Comparison of ENCODE assay signal across 9 mouse cellular contexts in the genomic region with DNA sequence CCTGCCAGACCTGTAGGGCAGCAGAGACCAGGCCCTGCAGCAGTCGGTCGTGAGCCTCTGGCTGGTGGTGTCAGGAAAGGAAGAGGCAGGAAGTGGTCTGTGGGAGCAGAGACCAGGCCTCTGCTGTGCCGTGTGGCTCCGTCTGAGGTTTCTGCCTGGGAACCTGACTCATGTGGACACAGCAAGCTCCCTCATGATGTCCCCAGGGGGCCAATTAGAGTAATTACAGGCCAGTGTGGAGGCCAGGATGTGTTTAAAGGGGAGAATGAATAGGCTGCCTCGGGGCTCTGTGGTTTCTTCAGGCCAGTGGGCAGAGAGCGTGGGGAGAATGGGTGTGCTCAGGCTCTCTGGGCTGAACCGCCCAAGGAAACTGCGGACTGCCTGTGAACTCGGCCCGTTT.
A peak's percentile ranks its signal among the peaks of the same experiment; 100 is the strongest.
DNase-seq lines count a peak whose midpoint lies in the region; ATAC-seq and TF ChIP-seq lines count a peak whose summit lies in the region.
"Had no signal": no experiment of that assay in that cellular context is flagged by ENCODE, and none has a peak within 500 bp of the region (broad histone marks: within the 10 kb centered on the region; RNA-seq: fewer than 3 reads in every experiment).

No protein-coding gene starts in this region.

- whole genome bisulfite sequencing in midbrain, embryonic 10.5 days = 63% methylated on average over 10 of the region's 10 CpGs
- 55% methylated on average over 10 of the region's 10 CpGs for WGBS in midbrain, embryonic 11.5 days
- 18% methylated on average over 10 of the region's 10 CpGs for WGBS in limb, embryonic 13.5 days
- WGBS in kidney, embryonic 15.5 days = 31% methylated on average over 10 of the region's 10 CpGs

- DNase-seq in midbrain, embryonic 10.5 days (ENCODE audit: low spot score) = no peak
- no peak for DNase-seq in midbrain, embryonic 11.5 days (ENCODE audit: low spot score, missing footprints)
- peak; percentile 68 for DNase-seq in brain, embryonic 14.5 days (ENCODE audit: low read depth)
- peak; percentile 47 for DNase-seq in thymus, postnatal 4 days
- no peak for DNase-seq in adrenal gland, adult 18-20 months (ENCODE audit: low spot score in 2 of 2)
- DNase-seq: heart, adult 18-20 months; lung, postnatal 36 days had no signal

- H3K9ac ChIP-seq in midbrain, embryonic 11.5 days (ENCODE audit: low read length) = no peak overlapping the region
- no peak overlapping the region for H3K9ac ChIP-seq in limb, embryonic 13.5 days
- no peak overlapping the region for H3K9ac ChIP-seq in kidney, embryonic 15.5 days

- H3K4me1 ChIP-seq in midbrain, embryonic 10.5 days = peaks cover 34% of the 10 kb centered on the region
- H3K4me1 ChIP-seq in midbrain, embryonic 11.5 days (ENCODE audit: control insufficient read depth, insufficient read depth, low read length) = peaks cover 6% of the 10 kb centered on the region
- H3K4me1 ChIP-seq in limb, embryonic 13.5 days = peaks cover 40% of the 10 kb centered on the region
- H3K4me1 ChIP-seq in kidney, embryonic 15.5 days = peaks cover 18% of the 10 kb centered on the region

- H3K4me2 ChIP-seq in midbrain, embryonic 11.5 days = no peak overlapping the region
- H3K4me2 ChIP-seq in limb, embryonic 13.5 days (replicated peaks) = no peak overlapping the region
- H3K4me2 ChIP-seq in kidney, embryonic 15.5 days = no peak overlapping the region

- 0 out of 2 replicates have a peak overlapping the region, but pooled peaks have one; percentile 7 for H3K27ac ChIP-seq in midbrain, embryonic 10.5 days (replicated peaks)
- no peak overlapping the region for H3K27ac ChIP-seq in midbrain, embryonic 11.5 days (ENCODE audit: low read depth, low read length)
- no peak overlapping the region for H3K27ac ChIP-seq in limb, embryonic 13.5 days
- H3K27ac ChIP-seq in kidney, embryonic 15.5 days = no peak overlapping the region

- H3K4me3 ChIP-seq in midbrain, embryonic 10.5 days = no peak overlapping the region
- H3K4me3 ChIP-seq in midbrain, embryonic 11.5 days (ENCODE audit: low read depth, low read length) = no peak overlapping the region
- no peak overlapping the region for H3K4me3 ChIP-seq in limb, embryonic 13.5 days
- H3K4me3 ChIP-seq in kidney, embryonic 15.5 days (replicated peaks) = no peak overlapping the region

- no peaks in the 10 kb centered on the region for H3K36me3 ChIP-seq in midbrain, embryonic 10.5 days
- H3K36me3 ChIP-seq in midbrain, embryonic 11.5 days (ENCODE audit: control insufficient read depth, insufficient read depth, low read length) = no peaks in the 10 kb centered on the region
- H3K36me3 ChIP-seq in limb, embryonic 13.5 days = no peaks in the 10 kb centered on the region
- H3K36me3 ChIP-seq in kidney, embryonic 15.5 days = no peaks in the 10 kb centered on the region

- TF ChIP-seq CTCF in brain, embryonic 14.5 days (IDR thresholded peaks at IDR 0.05; ENCODE audit: borderline replicate concordance, extremely low read depth, insufficient read depth, insufficient read length) = no peak

- TF ChIP-seq POLR2A in brain, embryonic 14.5 days (IDR thresholded peaks at IDR 0.05; ENCODE audit: borderline replicate concordance, extremely low read depth, insufficient read depth, insufficient read length, poor library complexity, severe bottlenecking) = no peak

- 0 out of 2 replicates have a peak, but pooled peaks cover 8% of the 10 kb centered on the region for H3K9me3 ChIP-seq in midbrain, embryonic 10.5 days (replicated peaks)
- no peaks in the 10 kb centered on the region for H3K9me3 ChIP-seq in midbrain, embryonic 11.5 days (ENCODE audit: control insufficient read depth, low read length)
- H3K9me3 ChIP-seq in limb, embryonic 13.5 days = peaks cover 10% of the 10 kb centered on the region
- 0 out of 2 replicates have a peak, but pooled peaks cover 3% of the 10 kb centered on the region for H3K9me3 ChIP-seq in kidney, embryonic 15.5 days (replicated peaks)

- no peak for ATAC-seq in midbrain, embryonic 11.5 days (ENCODE audit: low FRiP score)
- ATAC-seq in limb, embryonic 13.5 days (ENCODE audit: low FRiP score, low read depth) = peak; percentile 17; the same call in 1 of the 2 replicates
- ATAC-seq in kidney, embryonic 15.5 days (replicated peaks; ENCODE audit: low FRiP score) = no peak

- peaks cover 50% of the 10 kb centered on the region for H3K27me3 ChIP-seq in midbrain, embryonic 10.5 days (ENCODE audit: low read depth, poor library complexity, severe bottlenecking)
- H3K27me3 ChIP-seq in midbrain, embryonic 11.5 days (ENCODE audit: control insufficient read depth, insufficient read depth, low read length) = no peaks in the 10 kb centered on the region; the same call in 1 of the 2 replicates
- peaks cover 38% of the 10 kb centered on the region for H3K27me3 ChIP-seq in limb, embryonic 13.5 days
- peaks cover 9% of the 10 kb centered on the region; the same call in 1 of the 2 replicates for H3K27me3 ChIP-seq in kidney, embryonic 15.5 days

Comparison
In these comparisons a context has a peak if more than half of its experiments do, and no peak if none do; other contexts are left out.
1. DNase-seq: peak in brain, embryonic 14.5 days (single experiment) and thymus, postnatal 4 days (single experiment); none in midbrain, embryonic 10.5 days (single experiment), midbrain, embryonic 11.5 days (single experiment) and adrenal gland, adult 18-20 months (0 of 2).